Mouse (Mus musculus) MEL (cell line): ENCODE results near the gene Mob3b.

Source experiments
- CTCF ChIP-seq, 3 experiments: IDR thresholded peaks in 2 of 3; conservative IDR thresholded peaks in 1 of 3; 2 replicates each; pipeline ENCODE4 v1.5.1; 2011 to 2012; ENCODE audit warnings: low read length in 3 of 3, low read depth in 2 of 3, mild to moderate bottlenecking in 2 of 3, improper control_type of control experiment in 1 of 3, inconsistent platforms in 1 of 3, mixed read lengths in 1 of 3, moderate library complexity in 1 of 3; ENCODE audit not compliant: control insufficient read depth in 1 of 3, insufficient read depth in 1 of 3, poor library complexity in 1 of 3, severe bottlenecking in 1 of 3
- ELF1 ChIP-seq: IDR thresholded peaks from 2 replicates; pipeline ENCODE4 v1.6.1; 2014; ENCODE audit warnings: low read depth, mild to moderate bottlenecking, inconsistent platforms, low read length, improper control_type of control experiment, moderate library complexity
- MAX ChIP-seq: IDR thresholded peaks from 2 replicates; pipeline ENCODE4 v1.6.1; 2011; ENCODE audit warnings: low read length, improper control_type of control experiment

- no peak for TF ChIP-seq CTCF (IDR thresholded peaks at IDR 0.05 in 2 of 3, conservative IDR thresholded peaks at IDR 0.05 in 1 of 3; ENCODE audit: control insufficient read depth in 1 of 3, insufficient read depth in 1 of 3, low read depth in 2 of 3, low read length in 3 of 3, poor library complexity in 1 of 3, severe bottlenecking in 1 of 3)
- no peak for TF ChIP-seq ELF1
- no peak for TF ChIP-seq MAX
Measured at GRCm38 (mm10) chr4:34987568-34987967, 169.7 kb downstream of the Mob3b start.
